Comparison of ENCODE assay signal across 14 mouse cellular contexts in the genomic region with DNA sequence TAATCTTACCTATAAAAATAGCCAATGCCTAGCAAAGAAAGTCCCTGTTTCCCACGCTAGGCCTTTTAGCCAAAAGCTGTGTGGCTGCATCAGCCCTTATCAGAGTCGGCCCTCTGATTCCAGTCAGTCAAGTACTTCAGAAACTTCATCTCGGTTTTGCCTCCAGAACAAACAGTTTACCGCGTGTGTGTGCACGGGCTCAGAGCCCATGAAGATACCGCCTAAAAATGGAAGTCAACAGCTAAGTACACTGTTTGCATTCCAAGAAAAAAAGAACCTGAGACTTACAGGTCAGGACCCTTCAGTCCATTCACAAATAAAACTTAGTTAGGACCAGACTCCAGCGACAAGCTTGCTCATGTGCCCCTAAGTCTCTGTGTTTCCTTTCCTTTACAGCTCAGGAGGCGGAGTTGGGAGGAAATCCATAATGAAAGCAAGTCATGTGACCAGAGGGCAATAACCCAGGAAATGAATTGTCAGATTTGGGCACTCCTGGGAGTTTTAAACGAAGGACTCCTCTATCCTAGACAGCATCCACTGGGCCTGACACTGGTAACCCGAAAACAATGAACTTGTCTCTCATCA. TPM values are rescaled to one million over a fixed set of nuclear protein-coding genes. Genes with fewer than 3 reads are reported as not detected.
DNase-seq lines count a peak whose midpoint lies in the region; ATAC-seq lines count a peak whose summit lies in the region.
"Had no signal": no experiment of that assay in that cellular context is flagged by ENCODE, and none has a peak within 500 bp of the region (broad histone marks: within the 10 kb centered on the region; RNA-seq: fewer than 3 reads in every experiment).

No protein-coding gene starts in this region.

- peaks cover 60% of the 10 kb centered on the region for H3K4me1 ChIP-seq in heart, embryonic 10.5 days
- peaks cover 97% of the 10 kb centered on the region for H3K4me1 ChIP-seq in forebrain, embryonic 15.5 days

- no peak overlapping the region for H3K9ac ChIP-seq in forebrain, embryonic 15.5 days (replicated peaks)
- H3K9ac ChIP-seq: limb, embryonic 13.5 days had no signal

- H3K27me3 ChIP-seq in heart, embryonic 10.5 days (ENCODE audit: insufficient read depth, poor library complexity, severe bottlenecking): peaks cover 41% of the 10 kb centered on the region
- H3K27me3 ChIP-seq in forebrain, embryonic 15.5 days: no peaks in the 10 kb centered on the region
- H3K27me3 ChIP-seq: limb, embryonic 13.5 days had no signal

- peak overlapping the region; percentile 17; the same call in 1 of the 2 replicates for H3K4me2 ChIP-seq in forebrain, embryonic 15.5 days (replicated peaks)
- H3K4me2 ChIP-seq: limb, embryonic 13.5 days; midbrain, embryonic 11.5 days had no signal

- H3K27ac ChIP-seq in heart, embryonic 10.5 days: peak overlapping the region; percentile 62
- peak overlapping the region; percentile 92 for H3K27ac ChIP-seq in forebrain, embryonic 15.5 days (replicated peaks)
- H3K27ac ChIP-seq: limb, embryonic 13.5 days had no signal

- WGBS in heart, embryonic 10.5 days: 40% methylated on average over 11 of the region's 11 CpGs
- WGBS in forebrain, embryonic 15.5 days: 40% methylated on average over 11 of the region's 11 CpGs

- ATAC-seq in forebrain, embryonic 15.5 days (replicated peaks): no peak
- ATAC-seq: Patski had no signal

- H3K36me3 ChIP-seq in heart, embryonic 10.5 days: 0 out of 2 replicates have a peak, but pooled peaks cover 4% of the 10 kb centered on the region
- H3K36me3 ChIP-seq in forebrain, embryonic 15.5 days: no peaks in the 10 kb centered on the region
- H3K36me3 ChIP-seq: limb, embryonic 13.5 days had no signal

- H3K4me3 ChIP-seq in heart, embryonic 10.5 days: no peak overlapping the region
- H3K4me3 ChIP-seq in forebrain, embryonic 15.5 days: no peak overlapping the region
- H3K4me3 ChIP-seq: limb, embryonic 13.5 days had no signal

- DNase-seq in heart, embryonic 10.5 days (ENCODE audit: low spot score): no peak
- no peak for DNase-seq in heart, adult 11 months
- DNase-seq in lung, adult 18-20 months: peak; percentile 8 to 13
- no peak for DNase-seq in lung, postnatal 10 days
- DNase-seq in lung, postnatal 36 days: peak; percentile 20
- DNase-seq in layer of hippocampus, adult 9-11 months: no peak
- no peak for DNase-seq in spleen, postnatal 36 days (ENCODE audit: low spot score in 2 of 2)
- DNase-seq: adrenal gland, postnatal 25 days; cerebellum, adult 18-20 months; kidney, postnatal 14 days had no signal

- H3K9me3 ChIP-seq in heart, embryonic 10.5 days: no peaks in the 10 kb centered on the region
- H3K9me3 ChIP-seq in forebrain, embryonic 15.5 days: no peaks in the 10 kb centered on the region
- H3K9me3 ChIP-seq: limb, embryonic 13.5 days had no signal

RNA-seq across cellular contexts. Expression of gene Bcl11b, which starts 29.8 kb away (rescaled TPM):
- polyA plus RNA-seq in heart, embryonic 10.5 days (2016; fragmentation: Nextera tagmentation; extraction: Ambion mirVana): 3.1 and 3.3 TPM in 2 replicates
- polyA plus RNA-seq in forebrain, embryonic 15.5 days (2015; fragmentation: Nextera tagmentation; extraction: Ambion mirVana): 109 and 117 TPM in 2 replicates

Comparison
In these comparisons a context has a peak if more than half of its experiments do, and no peak if none do; other contexts are left out.
1. DNase-seq: peak in lung, adult 18-20 months (2 of 2) and lung, postnatal 36 days (single experiment); none in heart, embryonic 10.5 days (single experiment), heart, adult 11 months (single experiment), lung, postnatal 10 days (single experiment), layer of hippocampus, adult 9-11 months (single experiment) and spleen, postnatal 36 days (0 of 2).
2. RNA of gene Bcl11b, which starts 29.8 kb away (polyA plus RNA-seq): 109 to 117 TPM in forebrain, embryonic 15.5 days; 3.1 to 3.3 TPM in heart, embryonic 10.5 days; every median in the first group is over 10 times any median in the second.